Mouse (Mus musculus) heart, adult 8-10 months (tissue): Measurements from ENCODE around the gene Olfr1240. TPM values are rescaled to one million over a fixed set of nuclear protein-coding genes. Genes with fewer than 3 reads are reported as not detected.

Experiments used
- DNase-seq: peaks from one replicate; pipeline ENCODE4 v3.0.0; 2022; ENCODE audit warnings: low spot score
- total RNA-seq, 4 experiments: library from RNA; stranded (reverse); gene quantifications; 2 replicates each; pipeline ENCODE4 v1.2.4; 2022

Gene Olfr1240
- total RNA-seq = not detected

GRCm38 (mm10) chr2:89442900-89443299 lies at the start of gene Olfr1240:
Olfr1240 (minus strand) TSS chr2:89443000.
- DNase-seq = no peak

- DNase-seq = no peak
Measured at GRCm38 (mm10) chr2:89487026-89487425, 44.2 kb upstream of the Olfr1240 start, which contains the start of gene Olfr1241. Olfr1241 (minus strand) TSS chr2:89487126.

- no peak for DNase-seq
Measured at GRCm38 (mm10) chr2:89420307-89420706, 22.5 kb downstream of the Olfr1240 start, which contains the start of gene Olfr1239. Olfr1239 (minus strand) TSS chr2:89420407.

GRCm38 (mm10) chr2:89414557-89414956 lies 28.2 kb downstream of the Olfr1240 start:
- no peak for DNase-seq

- no peak for DNase-seq
Measured at GRCm38 (mm10) chr2:89409576-89409975, 33.2 kb downstream of the Olfr1240 start, which contains the start of gene Olfr1238. Olfr1238 (minus strand) TSS chr2:89409676.

- DNase-seq = no peak
Measured at GRCm38 (mm10) chr2:89400882-89401281, 41.9 kb downstream of the Olfr1240 start.

Other genes starting within 250 kb of the Olfr1240 start
- not detected for gene Olfr1226, start 243.0 kb downstream of the Olfr1240 start, total RNA-seq
- not detected for gene Olfr1228, start 188.9 kb downstream of the Olfr1240 start, total RNA-seq
- not detected for gene Olfr1229, start 155.0 kb downstream of the Olfr1240 start, total RNA-seq
- not detected for gene Olfr1230, start 145.7 kb downstream of the Olfr1240 start, total RNA-seq
- gene Olfr1231, start 135.9 kb downstream of the Olfr1240 start, total RNA-seq = not detected
- gene Olfr1232, start 113.3 kb downstream of the Olfr1240 start, total RNA-seq = not detected
- gene Olfr1233, start 100.6 kb downstream of the Olfr1240 start, total RNA-seq = not detected
- gene Olfr1234, start 78.1 kb downstream of the Olfr1240 start, total RNA-seq = not detected
- not detected for gene Olfr1238, start 33.3 kb downstream of the Olfr1240 start, total RNA-seq
- gene Olfr1239, start 22.6 kb downstream of the Olfr1240 start, total RNA-seq = not detected
- not detected for gene Olfr1241, start 44.1 kb upstream of the Olfr1240 start, total RNA-seq
- gene Olfr1242, start 55.3 kb upstream of the Olfr1240 start, total RNA-seq = not detected
- not detected for gene Olfr1243, start 88.5 kb upstream of the Olfr1240 start, total RNA-seq
- not detected for gene Olfr1245, start 135.4 kb upstream of the Olfr1240 start, total RNA-seq
- gene Olfr1246, start 150.2 kb upstream of the Olfr1240 start, total RNA-seq = not detected
- not detected for gene Olfr1247, start 171.1 kb upstream of the Olfr1240 start, total RNA-seq
- not detected for gene Olfr1248, start 175.2 kb upstream of the Olfr1240 start, total RNA-seq
- not detected for gene Olfr1249, start 192.0 kb upstream of the Olfr1240 start, total RNA-seq
- gene Olfr1250, start 218.5 kb upstream of the Olfr1240 start, total RNA-seq = not detected
- gene Olfr1251, start 228.9 kb upstream of the Olfr1240 start, total RNA-seq = not detected